Mouse (Mus musculus) hindbrain, embryonic 11.5 days (tissue): ENCODE results near the gene Olfr522. TPM values are rescaled to one million over a fixed set of nuclear protein-coding genes. Genes with fewer than 3 reads are reported as not detected.

ENCODE experiments used
- ATAC-seq: fragments of 200-750 bp; cut with Nextera tagmentation; 2 replicates; pipeline ENCODE4 v1.8.0; 2017; ENCODE audit warnings: mild to moderate bottlenecking, moderate TSS enrichment, moderate library complexity; ENCODE audit not compliant: low FRiP score
- DNase-seq: peaks from one replicate; pipeline ENCODE4 v3.0.0-alpha.2; 2015; ENCODE audit warnings: low spot score
- H3K27ac ChIP-seq: fragments of 300-500 bp; sonication (generic); 2 replicates; pipeline ENCODE4 v1.5.1; 2014; ENCODE audit warnings: mild to moderate bottlenecking, low read depth, low read length
- H3K27me3 ChIP-seq: fragments of 300-500 bp; sonication (generic); 2 replicates; pipeline ENCODE4 v1.6.1; 2014; ENCODE audit warnings: mild to moderate bottlenecking, low read length, moderate library complexity, mixed read lengths; ENCODE audit not compliant: control insufficient read depth, insufficient read depth
- H3K36me3 ChIP-seq: fragments of 300-500 bp; sonication (generic); 2 replicates; pipeline ENCODE4 v1.6.1; 2014; ENCODE audit warnings: mild to moderate bottlenecking, low read length, moderate library complexity, mixed read lengths; ENCODE audit not compliant: control insufficient read depth, insufficient read depth
- H3K4me1 ChIP-seq: fragments of 300-500 bp; sonication (generic); replicated peaks from 2 replicates; pipeline ENCODE4 v1.6.1; 2014; ENCODE audit warnings: low read length, mixed read lengths; ENCODE audit not compliant: control insufficient read depth, insufficient read depth
- H3K4me2 ChIP-seq: fragments of 300-500 bp; sonication (generic); replicated peaks from 2 replicates; pipeline ENCODE4 v1.6.1; 2014; ENCODE audit warnings: mild to moderate bottlenecking, low read depth, low read length
- H3K4me3 ChIP-seq: fragments of 300-500 bp; sonication (generic); 2 replicates; pipeline ENCODE4 v1.5.1; 2014; ENCODE audit warnings: low read depth, low read length
- H3K9ac ChIP-seq: fragments of 300-500 bp; sonication (generic); 2 replicates; pipeline ENCODE4 v1.6.1; 2014; ENCODE audit warnings: low read depth, low read length
- H3K9me3 ChIP-seq: fragments of 300-500 bp; sonication (generic); 2 replicates; pipeline ENCODE4 v1.6.1; 2016; ENCODE audit warnings: low read length; ENCODE audit not compliant: control insufficient read depth
- WGBS: fragments of 180-500 bp; shearing (Covaris S2); extraction: QIAGEN DNeasy Blood & Tissue Kit; methylation state at CpG from one replicate; pipeline ENCODE4 v1.1.7; 2014; 5-methylcytosine and 5-hydroxymethylcytosine counted together
- polyA plus RNA-seq: library from polyadenylated mRNA; unstranded; fragments of >200 nt; fragmentation: Nextera tagmentation; extraction: Ambion mirVana; gene quantifications from 2 replicates; pipeline ENCODE4 v1.2.1, GENCODE M21; 2014

Olfr522 gene
- polyA plus RNA-seq, 1 experiment from 2014 or later = not detected

DNA sequence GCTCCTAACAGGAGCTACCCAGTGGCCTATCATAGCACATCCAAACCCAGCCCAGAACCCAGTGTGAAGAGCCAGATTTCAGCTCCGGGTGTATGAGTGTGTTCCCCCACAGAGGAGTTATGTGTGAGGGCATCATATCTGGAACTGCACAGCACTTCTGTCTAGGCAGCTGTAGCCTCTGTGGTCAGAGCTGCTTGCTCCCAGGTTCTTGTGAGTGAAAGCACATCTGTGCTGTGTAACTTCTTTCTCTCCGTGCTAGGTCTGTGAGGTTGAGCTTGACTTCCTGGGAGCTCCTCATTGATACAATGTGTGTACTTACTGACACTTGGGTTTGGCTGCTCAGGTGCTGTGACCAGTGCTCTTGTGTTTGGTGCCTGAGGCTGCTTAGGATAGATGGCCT, 28.3 kb upstream of the Olfr522 start:
- Histone ChIP-seq H3K4me2 (no peak overlapping the region), H3K9me3 (no peaks in the 10 kb centered on the region), H3K27me3 (no peaks in the 10 kb centered on the region), H3K27ac (no peak overlapping the region), H3K36me3 (no peaks in the 10 kb centered on the region), H3K9ac (no peak overlapping the region), H3K4me3 (no peak overlapping the region), H3K4me1 (no peaks in the 10 kb centered on the region)
- no peak for DNase-seq
- ATAC-seq = no peak
- 91% methylated on average over 2 of the region's 2 CpGs for WGBS

DNA sequence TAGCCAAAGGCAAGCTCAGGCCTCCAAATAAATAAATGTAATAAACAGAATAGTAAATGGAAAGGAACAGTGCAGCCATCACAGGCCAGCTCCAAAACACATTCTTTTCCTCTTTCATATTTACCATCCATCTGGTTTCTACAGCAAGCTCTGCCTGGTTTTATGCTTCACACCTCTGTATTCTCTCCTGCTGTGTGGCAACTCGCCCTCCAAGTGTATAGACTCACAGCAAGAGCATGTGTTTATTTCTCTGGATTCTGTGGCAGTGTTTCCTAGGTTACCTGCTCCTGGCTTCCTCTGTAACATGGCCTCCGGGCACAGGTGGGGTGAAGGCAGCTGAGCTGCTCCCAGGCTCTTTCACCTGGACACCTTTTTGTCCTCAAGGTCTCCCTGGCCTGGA, 27.9 kb upstream of the Olfr522 start:
- H3K27ac ChIP-seq = no peak overlapping the region
- DNase-seq (no peak), ATAC-seq (no peak)
- H3K9ac ChIP-seq = no peak overlapping the region
- H3K4me1 ChIP-seq = no peaks in the 10 kb centered on the region
- no peaks in the 10 kb centered on the region for H3K27me3 ChIP-seq
- no peaks in the 10 kb centered on the region for H3K9me3 ChIP-seq
- no peak overlapping the region for H3K4me2 ChIP-seq
- no peaks in the 10 kb centered on the region for H3K36me3 ChIP-seq
- WGBS = 50% methylated on average over 2 of the region's 2 CpGs
- H3K4me3 ChIP-seq = no peak overlapping the region

DNA sequence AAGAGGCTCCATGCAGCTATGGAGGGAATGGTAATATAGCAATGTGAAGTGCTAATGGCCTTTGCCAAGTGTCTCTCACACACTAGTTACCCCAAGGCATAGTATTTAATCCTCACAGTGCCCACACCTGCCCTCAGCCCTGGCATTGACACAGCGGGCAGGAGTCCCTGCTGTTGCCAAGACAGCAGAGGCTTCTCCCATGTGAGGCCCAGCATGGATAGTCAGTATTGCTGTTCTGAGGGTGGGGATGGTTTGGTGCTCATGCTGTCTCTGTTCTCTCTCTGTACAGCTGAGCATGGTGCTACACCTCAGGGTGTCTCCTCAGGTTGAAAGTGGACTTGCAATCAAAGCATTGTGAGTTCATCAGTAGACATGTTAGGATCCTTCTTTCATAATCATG, 25.9 kb upstream of the Olfr522 start:
- H3K4me1 ChIP-seq = no peaks in the 10 kb centered on the region
- no peak overlapping the region for H3K4me2 ChIP-seq
- H3K27me3 ChIP-seq = no peaks in the 10 kb centered on the region
- WGBS = 86% methylated on average over 1 of the region's 1 CpGs
- no peak overlapping the region for H3K9ac ChIP-seq
- no peak overlapping the region for H3K27ac ChIP-seq
- H3K4me3 ChIP-seq = no peak overlapping the region
- DNase-seq = no peak
- H3K9me3 ChIP-seq = no peaks in the 10 kb centered on the region
- no peaks in the 10 kb centered on the region for H3K36me3 ChIP-seq
- ATAC-seq = no peak

DNA sequence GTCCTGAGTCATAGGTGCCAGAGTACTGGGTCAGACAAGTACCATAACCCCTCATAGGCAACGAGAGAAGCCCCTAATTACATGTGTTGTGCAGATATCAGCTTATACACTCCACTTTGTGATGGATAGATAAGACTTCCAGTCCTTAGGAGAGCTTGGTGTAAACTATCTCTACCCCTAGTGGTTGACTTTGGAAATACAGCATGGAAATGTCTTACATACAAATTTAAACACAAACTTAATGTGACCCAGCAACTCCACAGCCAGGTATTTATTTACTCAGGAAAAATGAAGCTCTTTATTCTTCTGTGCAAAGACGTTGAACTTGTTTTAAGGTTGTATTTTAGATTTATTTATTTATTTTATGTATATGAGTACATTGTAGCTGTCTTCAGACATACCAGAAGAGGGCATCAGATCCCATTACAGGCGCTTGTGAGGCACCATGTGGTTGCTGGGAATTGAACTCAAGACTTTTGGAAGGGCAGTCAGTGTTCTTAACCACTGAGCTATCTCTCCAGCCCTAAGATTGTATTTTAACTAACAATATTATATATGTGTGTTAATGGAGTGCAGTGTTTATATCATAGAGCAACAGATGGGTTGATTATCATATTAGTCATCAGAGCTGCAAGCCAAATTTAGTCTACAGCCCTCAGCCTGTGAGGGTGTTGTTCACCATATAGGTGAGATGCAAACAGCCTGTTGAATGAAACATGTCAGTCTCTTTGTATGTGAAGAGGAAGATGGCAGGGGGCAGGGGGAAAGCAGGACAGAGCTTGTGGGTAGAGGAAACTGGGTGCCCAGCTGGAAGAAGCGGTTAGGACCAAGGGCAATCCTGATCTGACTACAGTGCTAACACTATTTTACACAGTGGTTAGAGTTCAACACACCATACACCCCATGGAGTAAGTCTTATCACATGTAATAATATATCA, 24.1 kb upstream of the Olfr522 start:
- 60% methylated on average over 4 of the region's 4 CpGs for WGBS
- Histone ChIP-seq H3K36me3 (no peaks in the 10 kb centered on the region), H3K4me1 (no peaks in the 10 kb centered on the region), H3K4me2 (no peak overlapping the region), H3K4me3 (no peak overlapping the region), H3K9me3 (no peaks in the 10 kb centered on the region), H3K9ac (no peak overlapping the region), H3K27me3 (no peaks in the 10 kb centered on the region), H3K27ac (no peak overlapping the region)
- ATAC-seq (no peak), DNase-seq (peak; percentile 56)

DNA sequence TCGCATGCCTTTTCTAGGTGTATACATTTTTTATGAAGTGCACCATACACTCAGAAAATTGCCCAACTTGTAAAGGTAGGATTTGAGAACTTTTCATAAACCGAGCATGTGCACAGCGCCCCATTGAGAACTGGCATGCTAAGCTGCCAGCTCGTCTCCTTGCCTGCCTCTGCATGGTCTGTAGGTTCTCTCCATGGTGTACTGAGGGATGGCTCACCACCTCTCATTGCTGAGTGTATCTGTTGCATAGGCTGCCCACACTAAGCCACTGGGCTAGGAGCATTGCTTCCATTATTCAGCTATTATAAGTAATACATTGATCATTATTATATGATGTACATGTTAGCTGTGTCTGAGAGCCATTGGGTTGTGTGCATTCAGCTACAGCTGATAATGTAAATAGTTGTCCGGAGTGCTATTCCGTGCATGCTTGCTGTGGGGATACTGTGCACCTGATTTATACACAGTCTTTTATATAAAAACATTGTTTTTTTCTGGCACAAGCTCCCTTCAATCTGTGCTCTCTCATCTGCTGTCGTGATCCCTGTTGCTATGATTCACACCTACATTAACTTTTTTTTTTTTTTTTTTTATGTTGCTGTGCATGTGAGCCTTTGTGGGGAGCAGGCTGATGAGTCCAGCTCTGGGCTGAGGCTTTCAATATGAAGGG, 23.3 kb upstream of the Olfr522 start:
- Histone ChIP-seq H3K9ac (no peak overlapping the region), H3K4me1 (no peaks in the 10 kb centered on the region), H3K27ac (no peak overlapping the region), H3K4me2 (no peak overlapping the region), H3K27me3 (no peaks in the 10 kb centered on the region), H3K4me3 (no peak overlapping the region), H3K9me3 (no peaks in the 10 kb centered on the region), H3K36me3 (no peaks in the 10 kb centered on the region)
- no peak for ATAC-seq
- DNase-seq = no peak
- 87% methylated on average over 7 of the region's 7 CpGs for WGBS

DNA sequence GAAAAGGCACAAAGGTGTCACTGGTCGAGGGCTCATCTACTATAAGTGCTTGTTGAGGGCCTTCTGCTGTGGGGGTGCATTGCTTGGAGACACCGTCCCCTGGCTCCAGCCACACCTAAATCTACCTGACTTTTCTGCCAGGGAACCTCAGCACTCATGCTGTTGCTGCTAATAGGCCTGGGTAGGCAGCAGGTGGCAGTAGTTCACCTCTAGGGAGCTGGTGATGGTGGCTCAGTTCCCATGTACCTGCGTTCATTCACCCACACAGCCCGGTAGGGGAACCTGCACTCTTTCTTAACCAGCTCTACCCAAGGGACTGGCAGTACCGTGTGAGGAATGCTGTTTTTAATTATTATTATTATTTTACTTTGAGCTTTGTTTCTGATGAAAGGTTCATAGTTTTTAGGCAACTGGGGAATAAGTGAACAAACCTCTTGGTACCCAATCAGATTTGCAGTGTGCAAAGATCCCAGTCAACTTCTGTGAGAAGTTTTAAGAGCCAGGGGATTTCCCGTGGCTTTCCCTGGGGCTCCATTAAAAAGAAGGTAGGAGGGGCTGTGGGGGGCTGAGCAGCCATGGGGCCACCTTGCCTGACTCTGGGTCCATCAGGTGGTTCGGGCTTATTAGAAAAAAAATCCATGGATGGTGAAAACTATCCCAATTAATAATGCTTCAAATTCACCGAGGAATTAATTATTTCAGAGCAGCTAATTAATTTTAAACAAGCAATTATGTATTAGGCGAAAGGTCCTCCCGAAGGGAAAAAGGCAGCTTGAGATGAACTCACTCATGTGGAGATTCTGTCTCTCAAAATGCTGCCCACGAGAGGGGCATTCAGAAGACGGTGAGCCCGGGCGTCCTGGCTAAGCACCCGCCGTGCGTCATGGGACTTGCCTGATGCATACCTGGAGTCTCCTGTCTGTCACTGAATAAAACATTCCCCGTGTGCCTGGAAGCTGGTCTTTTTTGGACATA, 22.4 kb upstream of the Olfr522 start:
- Histone ChIP-seq H3K27ac (no peak overlapping the region), H3K36me3 (no peaks in the 10 kb centered on the region), H3K27me3 (no peaks in the 10 kb centered on the region), H3K4me1 (no peaks in the 10 kb centered on the region), H3K4me3 (no peak overlapping the region), H3K9ac (no peak overlapping the region), H3K9me3 (no peaks in the 10 kb centered on the region), H3K4me2 (no peak overlapping the region)
- ATAC-seq (no peak), DNase-seq (no peak)
- WGBS = 69% methylated on average over 18 of the region's 18 CpGs

DNA sequence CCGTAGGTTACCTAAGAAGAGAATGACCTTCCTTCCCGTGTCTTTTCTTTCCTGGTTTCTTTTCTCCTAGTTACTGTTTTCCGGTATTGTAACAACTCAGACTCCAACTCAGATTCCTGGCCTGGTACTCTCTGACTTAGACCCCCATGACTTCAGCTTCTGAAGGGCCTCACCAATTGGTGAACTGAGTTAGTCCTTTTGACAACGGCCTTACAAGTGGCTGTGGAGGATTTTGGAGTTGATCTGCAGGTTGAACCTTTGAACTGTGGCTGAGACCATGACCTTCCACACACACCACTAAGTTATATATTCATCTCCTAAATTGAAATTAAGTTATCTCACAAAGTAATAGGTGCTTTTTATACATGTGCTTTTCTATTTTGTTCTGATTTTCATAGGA, 19.6 kb upstream of the Olfr522 start:
- Histone ChIP-seq H3K9ac (no peak overlapping the region), H3K4me3 (no peak overlapping the region), H3K9me3 (no peaks in the 10 kb centered on the region), H3K4me2 (no peak overlapping the region), H3K36me3 (no peaks in the 10 kb centered on the region), H3K27ac (no peak overlapping the region), H3K27me3 (no peaks in the 10 kb centered on the region), H3K4me1 (no peaks in the 10 kb centered on the region)
- DNase-seq (no peak), ATAC-seq (no peak)
- 84% methylated on average over 4 of the region's 4 CpGs for WGBS

DNA sequence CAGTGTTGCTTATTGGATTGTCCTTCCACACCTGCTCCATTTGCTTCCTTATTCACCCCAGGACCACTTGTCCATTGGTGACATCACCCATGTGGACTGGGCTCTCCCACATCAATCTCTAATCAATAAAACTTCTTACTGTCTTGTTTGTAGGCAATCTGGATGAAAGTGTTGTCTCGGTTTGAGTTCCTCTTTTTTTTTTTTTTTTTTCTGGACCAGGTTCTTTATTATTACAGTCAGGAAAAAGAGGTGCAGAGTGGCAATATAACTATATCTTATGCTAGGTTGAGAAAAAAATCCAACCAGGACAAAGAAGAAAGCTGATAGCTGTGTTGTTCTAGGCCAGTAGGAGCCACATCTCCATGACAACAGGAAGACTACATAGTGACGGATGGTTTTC, 16.1 kb upstream of the Olfr522 start:
- no peaks in the 10 kb centered on the region for H3K27me3 ChIP-seq
- no peaks in the 10 kb centered on the region for H3K9me3 ChIP-seq
- ATAC-seq (no peak), DNase-seq (no peak)
- no peak overlapping the region for H3K4me2 ChIP-seq
- H3K4me1 ChIP-seq = no peaks in the 10 kb centered on the region
- H3K4me3 ChIP-seq = no peak overlapping the region
- no peaks in the 10 kb centered on the region for H3K36me3 ChIP-seq
- H3K27ac ChIP-seq = no peak overlapping the region
- WGBS = 82% methylated on average over 2 of the region's 2 CpGs
- no peak overlapping the region for H3K9ac ChIP-seq
